Mouse (Mus musculus) MEL (cell line): Measurements from ENCODE around the gene Syt17.

ENCODE experiments used
- BHLHE40 ChIP-seq: IDR thresholded peaks from 2 replicates; pipeline ENCODE4 v1.6.1; 2012; ENCODE audit warnings: low read depth, mild to moderate bottlenecking, inconsistent platforms, low read length, improper control_type of control experiment, borderline replicate concordance
- CHD2 ChIP-seq: IDR thresholded peaks from 2 replicates; pipeline ENCODE4 v1.6.1; 2011; ENCODE audit warnings: low read length, improper control_type of control experiment
- CTCF ChIP-seq, 3 experiments: IDR thresholded peaks in 2 of 3; conservative IDR thresholded peaks in 1 of 3; 2 replicates each; pipeline ENCODE4 v1.5.1; 2011 to 2012; ENCODE audit warnings: low read length in 3 of 3, low read depth in 2 of 3, mild to moderate bottlenecking in 2 of 3, improper control_type of control experiment in 1 of 3, inconsistent platforms in 1 of 3, mixed read lengths in 1 of 3, moderate library complexity in 1 of 3; ENCODE audit not compliant: control insufficient read depth in 1 of 3, insufficient read depth in 1 of 3, poor library complexity in 1 of 3, severe bottlenecking in 1 of 3
- E2F4 ChIP-seq: IDR thresholded peaks from 2 replicates; pipeline ENCODE4 v1.6.1; 2011; ENCODE audit warnings: low read depth, low read length, improper control_type of control experiment, borderline replicate concordance
- ETS1 ChIP-seq: IDR thresholded peaks from 2 replicates; pipeline ENCODE4 v1.6.1; 2012; ENCODE audit warnings: low read depth, mild to moderate bottlenecking, inconsistent platforms, low read length, improper control_type of control experiment, moderate library complexity
- GATA1 ChIP-seq: IDR thresholded peaks from 2 replicates; pipeline ENCODE4 v1.6.1; 2011; ENCODE audit warnings: low read depth, low read length, improper control_type of control experiment
- HCFC1 ChIP-seq: IDR thresholded peaks from 2 replicates; pipeline ENCODE4 v1.6.1; 2012; ENCODE audit warnings: low read depth, mild to moderate bottlenecking, inconsistent platforms, low read length, improper control_type of control experiment, moderate library complexity
- MYC ChIP-seq: IDR thresholded peaks from 2 replicates; pipeline ENCODE4 v1.6.1; 2011; ENCODE audit warnings: low read depth, mild to moderate bottlenecking, low read length, improper control_type of control experiment, moderate library complexity
- POLR2A ChIP-seq, 2 experiments: IDR thresholded peaks; 2 replicates each; pipeline ENCODE4 v1.6.1; 2011 to 2012; ENCODE audit warnings: low read length in 2 of 2, mild to moderate bottlenecking in 2 of 2, control low read depth in 1 of 2, improper control_type of control experiment in 1 of 2, low read depth in 1 of 2, moderate library complexity in 1 of 2; ENCODE audit not compliant: control insufficient read depth in 1 of 2, insufficient read depth in 1 of 2, poor library complexity in 1 of 2
- POLR2AphosphoS5 ChIP-seq: IDR thresholded peaks from 2 replicates; pipeline ENCODE4 v1.6.1; 2012; ENCODE audit warnings: low read depth, borderline replicate concordance, mild to moderate bottlenecking, inconsistent platforms, low read length, moderate library complexity, mixed read lengths
- USF2 ChIP-seq, 2 experiments: IDR thresholded peaks; 2 replicates each; pipeline ENCODE4 v1.6.1; 2011 to 2012; ENCODE audit warnings: improper control_type of control experiment in 2 of 2, low read length in 2 of 2, borderline replicate concordance in 1 of 2, inconsistent platforms in 1 of 2, low read depth in 1 of 2, mild to moderate bottlenecking in 1 of 2; ENCODE audit not compliant: insufficient read depth in 1 of 2
- ZC3H11A ChIP-seq: IDR thresholded peaks from 2 replicates; pipeline ENCODE4 v1.6.1; 2012; ENCODE audit warnings: low read depth, mild to moderate bottlenecking, inconsistent platforms, low read length, improper control_type of control experiment

GRCm38 (mm10) chr7:118346432-118346831 lies 101.6 kb downstream of the Syt17 start:
- TF ChIP-seq HCFC1 (no peak), CTCF (IDR thresholded peaks at IDR 0.05 in 2 of 3, conservative IDR thresholded peaks at IDR 0.05 in 1 of 3; ENCODE audit: control insufficient read depth in 1 of 3, insufficient read depth in 1 of 3, low read depth in 2 of 3, low read length in 3 of 3, poor library complexity in 1 of 3, severe bottlenecking in 1 of 3) (no peak), ZC3H11A (no peak), USF2 (IDR thresholded peaks at IDR 0.05; ENCODE audit: borderline replicate concordance in 1 of 2, insufficient read depth in 1 of 2, low read depth in 1 of 2, low read length in 2 of 2) (no peak), POLR2AphosphoS5 (no peak), GATA1 (no peak), BHLHE40 (no peak), E2F4 (no peak), ETS1 (no peak), POLR2A (IDR thresholded peaks at IDR 0.05; ENCODE audit: control insufficient read depth in 1 of 2, insufficient read depth in 1 of 2, low read depth in 1 of 2, low read length in 2 of 2, poor library complexity in 1 of 2) (no peak), MYC (no peak), CHD2 (no peak)
